Mouse (Mus musculus) hindbrain, embryonic 16.5 days (tissue): ENCODE results near the gene Cluap1. TPM values are rescaled to one million over a fixed set of nuclear protein-coding genes. Genes with fewer than 3 reads are reported as not detected.
"Not testable (repeated sequence)": the region's sequence is repeated elsewhere in the genome, so short reads cannot be mapped to it uniquely, and the experiment has no call there.

ENCODE experiments used
- ATAC-seq: fragments of 200-750 bp; cut with Nextera tagmentation; 2 replicates; pipeline ENCODE4 v1.8.0; 2017; ENCODE audit warnings: moderate TSS enrichment, moderate library complexity
- H3K27ac ChIP-seq: fragments of 300-500 bp; sonication (generic); 2 replicates; pipeline ENCODE4 v1.5.1; 2014; ENCODE audit warnings: low read depth, mild to moderate bottlenecking, control low read depth, low read length, moderate library complexity
- H3K27me3 ChIP-seq: fragments of 300-500 bp; sonication (generic); replicated peaks from 2 replicates; pipeline ENCODE4 v1.6.1; 2014; ENCODE audit warnings: low read length; ENCODE audit not compliant: control insufficient read depth, insufficient read depth
- H3K36me3 ChIP-seq: fragments of 300-500 bp; sonication (generic); 2 replicates; pipeline ENCODE4 v1.6.1; 2014; ENCODE audit warnings: mild to moderate bottlenecking, low read length, moderate library complexity, mixed read lengths; ENCODE audit not compliant: control insufficient read depth, insufficient read depth
- H3K4me1 ChIP-seq: fragments of 300-500 bp; sonication (generic); 2 replicates; pipeline ENCODE4 v1.6.1; 2014; ENCODE audit warnings: low read depth, low read length; ENCODE audit not compliant: control insufficient read depth, insufficient read depth
- H3K4me2 ChIP-seq: fragments of 300-500 bp; sonication (generic); 2 replicates; pipeline ENCODE4 v1.6.1; 2014; ENCODE audit warnings: mild to moderate bottlenecking, low read length, control low read depth, moderate library complexity
- H3K4me3 ChIP-seq: fragments of 300-500 bp; sonication (generic); 2 replicates; pipeline ENCODE4 v1.5.1; 2014; ENCODE audit warnings: mild to moderate bottlenecking, low read length, control low read depth, moderate library complexity
- H3K9ac ChIP-seq: fragments of 300-500 bp; sonication (generic); 2 replicates; pipeline ENCODE4 v1.6.1; 2014; ENCODE audit warnings: low read depth, mild to moderate bottlenecking, control low read depth, low read length, moderate library complexity
- H3K9me3 ChIP-seq: fragments of 300-500 bp; sonication (generic); 2 replicates; pipeline ENCODE4 v1.6.1; 2014; ENCODE audit warnings: mild to moderate bottlenecking, low read length, moderate library complexity; ENCODE audit not compliant: control insufficient read depth
- whole genome bisulfite sequencing: fragments of 180-500 bp; shearing (Covaris S2); extraction: QIAGEN DNeasy Blood & Tissue Kit; methylation state at CpG from one replicate; pipeline ENCODE4 v1.1.7; 2014; 5-methylcytosine and 5-hydroxymethylcytosine counted together
- microRNA-seq: library from miRNA; unstranded; fragments of <30 nt; microRNA quantifications from one replicate; pipeline ENCODE4, GENCODE M21; 2017
- polyA plus RNA-seq: library from polyadenylated mRNA; unstranded; fragments of >200 nt; fragmentation: Nextera tagmentation; extraction: Ambion mirVana; gene quantifications from 2 replicates; pipeline ENCODE4 v1.2.1, GENCODE M21; 2015

Gene Cluap1
- polyA plus RNA-seq, 1 experiment from 2014 or later: 42.3 TPM

GRCm38 (mm10) chr16:3974456-3974855, 65.9 kb downstream of the Cluap1 start:
- not testable (repeated sequence) for H3K9ac ChIP-seq, H3K4me3 ChIP-seq, H3K4me2 ChIP-seq, H3K27ac ChIP-seq, ATAC-seq, H3K4me1 ChIP-seq, H3K27me3 ChIP-seq, H3K9me3 ChIP-seq
- WGBS: 83% methylated on average over 18 of the region's 19 CpGs
- H3K36me3 ChIP-seq: peaks cover 12% of the 10 kb centered on the region

GRCm38 (mm10) chr16:3975658-3976057, 67.1 kb downstream of the Cluap1 start:
- H3K27me3 ChIP-seq: no peaks in the 10 kb centered on the region
- no peak overlapping the region for H3K4me2 ChIP-seq
- no peak overlapping the region for H3K9ac ChIP-seq
- no peak for ATAC-seq
- no peak overlapping the region for H3K4me3 ChIP-seq
- WGBS: 89% methylated on average over 7 of the region's 7 CpGs
- no peak overlapping the region for H3K27ac ChIP-seq
- H3K9me3 ChIP-seq: no peaks in the 10 kb centered on the region
- H3K36me3 ChIP-seq: peaks cover 21% of the 10 kb centered on the region
- no peaks in the 10 kb centered on the region; the same call in 1 of the 2 replicates for H3K4me1 ChIP-seq

DNA sequence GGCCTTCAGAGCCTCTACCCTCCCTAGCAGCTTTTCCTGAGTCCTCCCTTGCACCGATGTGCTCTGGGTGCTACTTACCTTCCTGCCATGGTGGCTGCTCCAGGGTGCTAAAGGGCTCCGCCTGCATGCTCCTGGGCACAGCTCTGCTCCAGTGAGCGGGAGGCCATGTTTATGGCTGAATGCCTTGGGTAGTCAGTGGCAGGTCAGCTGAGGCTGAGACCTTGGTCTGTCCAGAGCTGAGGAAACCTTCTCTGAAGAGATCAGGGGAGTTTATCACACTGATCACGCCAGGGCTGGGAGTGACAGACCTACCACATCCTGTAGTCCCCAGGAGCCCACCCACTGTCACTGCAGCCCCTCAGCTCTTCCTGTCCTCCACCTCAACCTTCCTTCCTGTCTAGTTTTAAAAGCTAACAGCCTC, 67.7 kb downstream of the Cluap1 start, which contains the start of gene Nlrc3:
TSS of gene Nlrc3 (minus strand) at position 382 of the 421 bp plus-strand sequence.
- H3K4me1 ChIP-seq: no peaks in the 10 kb centered on the region; the same call in 1 of the 2 replicates
- no peak within 1 kb of the TSS; the same call in 1 of the 2 replicates for H3K27ac ChIP-seq
- H3K4me3 ChIP-seq: no peak within 1 kb of the TSS
- H3K36me3 ChIP-seq: peaks cover 27% of the 10 kb centered on the region
- H3K9ac ChIP-seq: no peak within 1 kb of the TSS
- peak; percentile 19 for ATAC-seq
- H3K4me2 ChIP-seq: no peak within 1 kb of the TSS
- WGBS: 75% methylated on average over 4 of the region's 4 CpGs
- no peaks in the 10 kb centered on the region for H3K9me3 ChIP-seq
- H3K27me3 ChIP-seq: no peaks in the 10 kb centered on the region

DNA sequence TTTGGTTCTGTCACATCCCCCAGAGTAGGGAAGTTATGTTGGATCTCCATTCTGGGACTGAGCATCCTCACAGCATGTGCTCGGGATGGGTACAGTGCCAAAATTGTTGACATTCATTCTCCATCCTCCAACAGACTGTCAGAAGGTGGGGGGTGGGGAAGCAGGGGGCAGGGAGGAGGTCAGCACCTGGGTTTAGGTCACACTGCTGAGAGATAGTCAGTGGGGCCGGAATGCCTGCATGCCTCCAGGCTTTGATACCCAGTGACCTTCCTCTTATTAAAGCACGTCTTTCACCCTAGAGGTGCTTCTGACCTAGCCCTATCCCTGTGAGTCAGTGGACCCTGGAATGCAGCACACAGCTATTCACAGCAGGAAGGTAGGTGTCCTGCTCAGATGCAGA, 68.1 kb downstream of the Cluap1 start:
- Histone ChIP-seq H3K27me3 (no peaks in the 10 kb centered on the region), H3K4me2 (no peak overlapping the region), H3K4me3 (no peak overlapping the region), H3K9ac (no peak overlapping the region), H3K4me1 (no peaks in the 10 kb centered on the region; the same call in 1 of the 2 replicates), H3K36me3 (peaks cover 32% of the 10 kb centered on the region), H3K9me3 (no peaks in the 10 kb centered on the region), H3K27ac (no peak overlapping the region)
- ATAC-seq: peak; percentile 18; the same call in 1 of the 2 replicates
- 49% methylated on average over 3 of the region's 3 CpGs for WGBS

GRCm38 (mm10) chr16:3982173-3982572, 73.6 kb downstream of the Cluap1 start:
- WGBS: 92% methylated on average over 4 of the region's 4 CpGs
- ATAC-seq: no peak
- no peaks in the 10 kb centered on the region for H3K4me1 ChIP-seq

DNA sequence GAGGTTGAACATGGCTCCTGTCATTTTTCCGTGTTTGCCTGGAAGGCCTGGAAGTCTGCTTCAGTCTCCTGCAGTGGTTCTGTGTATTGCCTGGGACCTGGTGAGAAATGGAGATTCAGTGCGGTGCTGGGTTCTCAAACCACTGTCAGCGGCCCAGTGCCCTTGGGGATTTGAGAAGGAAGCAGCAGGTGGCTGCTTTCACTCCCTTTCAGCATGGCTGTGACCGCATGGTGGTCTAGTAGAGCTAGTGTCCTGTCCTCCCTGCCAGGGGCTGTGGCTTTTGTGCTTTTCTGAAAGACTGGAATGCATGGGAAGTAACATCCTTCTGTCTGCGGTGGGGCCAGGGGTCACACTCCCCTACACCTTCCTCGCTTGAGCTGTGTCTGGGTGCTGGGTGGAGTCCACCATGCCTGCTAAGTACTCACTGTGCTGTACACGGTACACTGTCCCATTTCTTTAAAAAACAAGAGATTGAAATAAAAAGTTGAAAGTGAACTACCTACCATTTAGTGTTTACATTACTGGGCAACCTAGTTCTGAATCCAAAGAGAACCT, 74.6 kb downstream of the Cluap1 start:
- Histone ChIP-seq H3K4me1 (no peaks in the 10 kb centered on the region), H3K4me3 (no peak overlapping the region), H3K9ac (no peak overlapping the region), H3K27ac (no peak overlapping the region), H3K36me3 (peaks cover 69% of the 10 kb centered on the region), H3K27me3 (no peaks in the 10 kb centered on the region), H3K9me3 (no peaks in the 10 kb centered on the region), H3K4me2 (no peak overlapping the region)
- no peak for ATAC-seq
- 55% methylated on average over 7 of the region's 7 CpGs for WGBS

More at GRCm38 (mm10) chr16:3982173-3982572, 73.6 kb downstream of the Cluap1 start:
- Histone ChIP-seq H3K27me3 (no peaks in the 10 kb centered on the region), H3K4me3 (no peak overlapping the region), H3K27ac (no peak overlapping the region), H3K9me3 (no peaks in the 10 kb centered on the region), H3K9ac (no peak overlapping the region), H3K4me2 (no peak overlapping the region), H3K36me3 (peaks cover 65% of the 10 kb centered on the region)

DNA sequence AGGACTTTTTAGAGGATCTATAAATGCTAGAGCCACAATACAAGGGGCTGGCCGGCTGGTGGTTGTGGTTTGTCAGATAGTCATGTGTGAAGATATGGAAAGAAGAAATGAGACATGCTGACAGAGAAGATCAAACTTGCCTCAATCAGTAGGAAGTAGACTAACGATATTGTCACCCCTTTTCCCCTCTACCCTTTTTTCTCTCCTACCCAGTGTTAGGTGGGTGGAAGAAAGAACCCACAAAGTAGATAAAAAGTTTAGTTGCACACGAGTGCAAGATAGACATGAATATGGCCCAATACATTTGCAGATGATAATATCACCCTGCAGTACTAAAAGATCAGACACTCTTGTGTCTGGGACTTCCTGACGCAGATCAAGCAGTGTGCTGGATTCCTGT, 79.8 kb downstream of the Cluap1 start:
- Histone ChIP-seq H3K4me1 (no peaks in the 10 kb centered on the region), H3K4me2 (no peak overlapping the region), H3K27me3 (no peaks in the 10 kb centered on the region), H3K27ac (no peak overlapping the region), H3K4me3 (no peak overlapping the region), H3K9me3 (no peaks in the 10 kb centered on the region), H3K9ac (no peak overlapping the region), H3K36me3 (peaks cover 71% of the 10 kb centered on the region)
- whole genome bisulfite sequencing: 94% methylated on average over 4 of the region's 4 CpGs
- ATAC-seq: no peak

Small RNAs within 50 kb of the gene (microRNA-seq; reads per million reads assigned to microRNA genes)
- not detected for gene Gm23493

Other genes starting within 250 kb of the Cluap1 start
- gene Mefv, start 190.7 kb upstream of the Cluap1 start, polyA plus RNA-seq: not detected in 2 replicates
- gene Zfp263, start 164.7 kb upstream of the Cluap1 start, polyA plus RNA-seq: 40.6 and 47.5 TPM in 2 replicates
- gene Olfr15, start 77.9 kb upstream of the Cluap1 start, polyA plus RNA-seq: not detected in 2 replicates
- 2.5 and 3.3 TPM in 2 replicates for gene Zfp174, start 61.5 kb upstream of the Cluap1 start, polyA plus RNA-seq
- gene Naa60, start 36.4 kb upstream of the Cluap1 start, polyA plus RNA-seq: 105 and 107 TPM in 2 replicates
- gene Zfp597, start 24.2 kb upstream of the Cluap1 start, polyA plus RNA-seq: 12.7 and 15.6 TPM in 2 replicates
- 0.51 and 1.5 TPM in 2 replicates for gene Gm20695, start 24.2 kb upstream of the Cluap1 start, polyA plus RNA-seq
- 15.7 and 16.2 TPM in 2 replicates for gene 1700037C18Rik, start 112 bp upstream of the Cluap1 start, polyA plus RNA-seq
- 0.70 and 1.1 TPM in 2 replicates for gene Nlrc3, start 67.8 kb downstream of the Cluap1 start, polyA plus RNA-seq
- gene Slx4, start 95.0 kb downstream of the Cluap1 start, polyA plus RNA-seq: 23.2 and 31.7 TPM in 2 replicates
- 4.0 and 7.5 TPM in 2 replicates for gene Dnase1, start 128.1 kb downstream of the Cluap1 start, polyA plus RNA-seq
- 54.4 and 59.1 TPM in 2 replicates for gene Trap1, start 169.0 kb downstream of the Cluap1 start, polyA plus RNA-seq